Mouse (Mus musculus) limb, embryonic 11.5 days (tissue): ENCODE measurements at regions not wholly inside any gene's neighbourhood (a gene's known extent, or its start where the extent isn't known, plus 50 kb on each side); places are given as distances from the start of the nearest gene placed in this dataset.
A peak's percentile ranks its signal among the peaks of the same experiment; 100 is the strongest.

Experiments used
- ATAC-seq: fragments of 200-750 bp; cut with Nextera tagmentation; 2 replicates; pipeline ENCODE4 v1.8.0; 2017; ENCODE audit warnings: low read depth; ENCODE audit not compliant: insufficient number of reproducible peaks, low FRiP score, low TSS enrichment
- DNase-seq: peaks from one replicate; pipeline ENCODE4 v3.0.0-alpha.2; 2015; ENCODE audit warnings: low spot score
- H3K27ac ChIP-seq: fragments of 300-500 bp; sonication (generic); replicated peaks from 2 replicates; pipeline ENCODE4 v1.5.1; 2014; ENCODE audit warnings: low read depth, mild to moderate bottlenecking, low read length
- H3K27me3 ChIP-seq: fragments of 300-500 bp; sonication (generic); 2 replicates; pipeline ENCODE4 v1.6.1; 2014; ENCODE audit warnings: mild to moderate bottlenecking, low read length, mixed read lengths; ENCODE audit not compliant: control insufficient read depth, insufficient read depth
- H3K36me3 ChIP-seq: fragments of 300-500 bp; sonication (generic); 2 replicates; pipeline ENCODE4 v1.6.1; 2014; ENCODE audit warnings: mild to moderate bottlenecking, low read length, moderate library complexity, mixed read lengths; ENCODE audit not compliant: control insufficient read depth, insufficient read depth
- H3K4me1 ChIP-seq: fragments of 300-500 bp; sonication (generic); 2 replicates; pipeline ENCODE4 v1.6.1; 2014; ENCODE audit warnings: low read length, mixed read lengths; ENCODE audit not compliant: control insufficient read depth, insufficient read depth
- H3K4me2 ChIP-seq: fragments of 300-500 bp; sonication (generic); 2 replicates; pipeline ENCODE4 v1.6.1; 2014; ENCODE audit warnings: low read depth, mild to moderate bottlenecking, moderate library complexity; ENCODE audit not compliant: severe bottlenecking
- H3K4me3 ChIP-seq: fragments of 300-500 bp; sonication (generic); 2 replicates; pipeline ENCODE4 v1.5.1; 2014; ENCODE audit warnings: low read depth, low read length
- H3K9ac ChIP-seq: fragments of 300-500 bp; sonication (generic); 2 replicates; pipeline ENCODE4 v1.6.1; 2014; ENCODE audit warnings: mild to moderate bottlenecking, low read length
- H3K9me3 ChIP-seq: fragments of 300-500 bp; sonication (generic); 2 replicates; pipeline ENCODE4 v1.6.1; 2016; ENCODE audit warnings: low read length; ENCODE audit not compliant: control insufficient read depth
- WGBS: fragments of 180-500 bp; shearing (Covaris S2); extraction: QIAGEN DNeasy Blood & Tissue Kit; methylation state at CpG from one replicate; pipeline ENCODE4 v1.1.7; 2014; 5-methylcytosine and 5-hydroxymethylcytosine counted together

GRCm38 (mm10) chr6:31995977-31996376 lies 54.1 kb upstream of the 1700012A03Rik start:
- Histone ChIP-seq H3K27ac (no peak overlapping the region), H3K36me3 (no peaks in the 10 kb centered on the region), H3K9ac (no peak overlapping the region)

GRCm38 (mm10) chr6:31995249-31995648 lies 54.8 kb upstream of the 1700012A03Rik start:
- WGBS = 80% methylated on average over 4 of the region's 4 CpGs
- DNase-seq (no peak), ATAC-seq (no peak)
- Histone ChIP-seq H3K27me3 (no peaks in the 10 kb centered on the region), H3K4me1 (no peaks in the 10 kb centered on the region), H3K4me3 (no peak overlapping the region), H3K4me2 (no peak overlapping the region), H3K36me3 (no peaks in the 10 kb centered on the region), H3K9ac (no peak overlapping the region), H3K9me3 (no peaks in the 10 kb centered on the region), H3K27ac (no peak overlapping the region)

More at GRCm38 (mm10) chr6:31995977-31996376, 54.1 kb upstream of the 1700012A03Rik start:
- Histone ChIP-seq H3K9me3 (no peaks in the 10 kb centered on the region), H3K4me2 (no peak overlapping the region), H3K4me1 (no peaks in the 10 kb centered on the region), H3K4me3 (no peak overlapping the region), H3K27me3 (no peaks in the 10 kb centered on the region)
- 92% methylated on average over 7 of the region's 7 CpGs for WGBS
- no peak for ATAC-seq
- DNase-seq = no peak

GRCm38 (mm10) chr6:31985698-31986097 lies 64.3 kb upstream of the 1700012A03Rik start:
- no peak overlapping the region for H3K9ac ChIP-seq
- H3K4me3 ChIP-seq = no peak overlapping the region
- no peaks in the 10 kb centered on the region for H3K27me3 ChIP-seq
- ATAC-seq (no peak), DNase-seq (no peak)
- no peak overlapping the region for H3K27ac ChIP-seq
- H3K36me3 ChIP-seq = no peaks in the 10 kb centered on the region
- no peaks in the 10 kb centered on the region for H3K4me1 ChIP-seq
- H3K4me2 ChIP-seq = no peak overlapping the region
- 64% methylated on average over 3 of the region's 3 CpGs for WGBS
- no peaks in the 10 kb centered on the region for H3K9me3 ChIP-seq

- DNase-seq = no peak
- Histone ChIP-seq H3K4me1 (no peaks in the 10 kb centered on the region), H3K4me2 (no peak overlapping the region), H3K36me3 (no peaks in the 10 kb centered on the region), H3K9me3 (no peaks in the 10 kb centered on the region), H3K9ac (no peak overlapping the region), H3K4me3 (no peak overlapping the region), H3K27ac (no peak overlapping the region), H3K27me3 (no peaks in the 10 kb centered on the region)
- no peak for ATAC-seq
- WGBS = 90% methylated on average over 6 of the region's 6 CpGs
These were observed 73.3 kb upstream of the 1700012A03Rik start for GRCm38 (mm10) chr6:31976705-31977104.

- WGBS = 29% methylated on average over 4 of the region's 4 CpGs
- Histone ChIP-seq H3K36me3 (no peaks in the 10 kb centered on the region), H3K9me3 (no peaks in the 10 kb centered on the region), H3K27me3 (no peaks in the 10 kb centered on the region), H3K4me1 (no peaks in the 10 kb centered on the region), H3K9ac (no peak overlapping the region), H3K27ac (no peak overlapping the region), H3K4me3 (no peak overlapping the region), H3K4me2 (no peak overlapping the region)
- ATAC-seq (no peak), DNase-seq (no peak)
These were observed 102.0 kb upstream of the 1700012A03Rik start for GRCm38 (mm10) chr6:31948063-31948481.

GRCm38 (mm10) chr6:31946572-31946971 lies 103.5 kb upstream of the 1700012A03Rik start:
- Histone ChIP-seq H3K27me3 (no peaks in the 10 kb centered on the region), H3K4me1 (no peaks in the 10 kb centered on the region), H3K9ac (no peak overlapping the region), H3K27ac (no peak overlapping the region), H3K36me3 (no peaks in the 10 kb centered on the region), H3K4me3 (no peak overlapping the region), H3K9me3 (no peaks in the 10 kb centered on the region), H3K4me2 (no peak overlapping the region)
- ATAC-seq (no peak), DNase-seq (no peak)
- WGBS = 88% methylated on average over 5 of the region's 5 CpGs

- H3K4me1 ChIP-seq = no peaks in the 10 kb centered on the region
- no peak overlapping the region for H3K27ac ChIP-seq
- H3K9me3 ChIP-seq = no peaks in the 10 kb centered on the region
- no peaks in the 10 kb centered on the region for H3K36me3 ChIP-seq
- no peak overlapping the region for H3K4me2 ChIP-seq
- WGBS = 82% methylated on average over 7 of the region's 7 CpGs
- H3K27me3 ChIP-seq = no peaks in the 10 kb centered on the region
- DNase-seq = no peak
- no peak overlapping the region for H3K9ac ChIP-seq
- ATAC-seq = no peak
- no peak overlapping the region for H3K4me3 ChIP-seq
These were observed 104.7 kb upstream of the 1700012A03Rik start for GRCm38 (mm10) chr6:31945347-31945746.

GRCm38 (mm10) chr6:31944546-31944945 lies 105.5 kb upstream of the 1700012A03Rik start:
- H3K27me3 ChIP-seq = no peaks in the 10 kb centered on the region

GRCm38 (mm10) chr6:31942696-31943095 lies 107.3 kb upstream of the 1700012A03Rik start:
- no peak for ATAC-seq
- H3K9me3 ChIP-seq = no peaks in the 10 kb centered on the region
- H3K9ac ChIP-seq = no peak overlapping the region
- 44% methylated on average over 4 of the region's 4 CpGs for WGBS
- H3K4me3 ChIP-seq = no peak overlapping the region
- no peaks in the 10 kb centered on the region for H3K27me3 ChIP-seq
- H3K36me3 ChIP-seq = no peaks in the 10 kb centered on the region
- H3K4me1 ChIP-seq = no peaks in the 10 kb centered on the region
- no peak overlapping the region for H3K27ac ChIP-seq
- DNase-seq = peak; percentile 29
- H3K4me2 ChIP-seq = no peak overlapping the region

More at GRCm38 (mm10) chr6:31944546-31944945, 105.5 kb upstream of the 1700012A03Rik start:
- Histone ChIP-seq H3K27ac (no peak overlapping the region), H3K36me3 (no peaks in the 10 kb centered on the region), H3K4me3 (no peak overlapping the region), H3K4me1 (no peaks in the 10 kb centered on the region), H3K9me3 (no peaks in the 10 kb centered on the region), H3K9ac (no peak overlapping the region), H3K4me2 (no peak overlapping the region)
- DNase-seq = no peak
- 83% methylated on average over 8 of the region's 8 CpGs for WGBS
- ATAC-seq = no peak
